Mouse (Mus musculus): Measurements from ENCODE around the gene Iqcf5.

Gene Iqcf5

DNA sequence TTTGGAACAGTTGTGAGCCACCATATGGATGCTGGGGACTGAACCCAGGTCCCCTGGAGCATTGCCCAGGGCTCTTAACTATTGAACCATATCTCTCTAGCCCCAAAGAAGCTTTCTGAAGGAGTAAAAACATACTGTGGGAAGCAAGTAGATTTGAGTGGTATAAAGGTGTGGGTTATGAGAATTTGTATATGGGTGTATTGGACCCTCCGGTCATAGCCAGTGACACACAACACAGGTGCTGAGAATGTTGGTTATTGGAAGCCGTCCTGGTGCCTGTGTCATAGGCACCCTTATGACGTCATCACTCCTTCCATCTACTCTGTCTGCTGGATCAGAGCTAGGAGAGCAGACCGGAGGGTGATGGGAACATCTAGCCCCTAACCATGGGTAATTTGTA, at the start of gene Iqcf5:
Iqcf5 (plus strand) TSS at position 301 of the 400 bp plus-strand sequence.
- DNase-seq (ENCODE audit: low read depth, low spot score) = no peak

DNA sequence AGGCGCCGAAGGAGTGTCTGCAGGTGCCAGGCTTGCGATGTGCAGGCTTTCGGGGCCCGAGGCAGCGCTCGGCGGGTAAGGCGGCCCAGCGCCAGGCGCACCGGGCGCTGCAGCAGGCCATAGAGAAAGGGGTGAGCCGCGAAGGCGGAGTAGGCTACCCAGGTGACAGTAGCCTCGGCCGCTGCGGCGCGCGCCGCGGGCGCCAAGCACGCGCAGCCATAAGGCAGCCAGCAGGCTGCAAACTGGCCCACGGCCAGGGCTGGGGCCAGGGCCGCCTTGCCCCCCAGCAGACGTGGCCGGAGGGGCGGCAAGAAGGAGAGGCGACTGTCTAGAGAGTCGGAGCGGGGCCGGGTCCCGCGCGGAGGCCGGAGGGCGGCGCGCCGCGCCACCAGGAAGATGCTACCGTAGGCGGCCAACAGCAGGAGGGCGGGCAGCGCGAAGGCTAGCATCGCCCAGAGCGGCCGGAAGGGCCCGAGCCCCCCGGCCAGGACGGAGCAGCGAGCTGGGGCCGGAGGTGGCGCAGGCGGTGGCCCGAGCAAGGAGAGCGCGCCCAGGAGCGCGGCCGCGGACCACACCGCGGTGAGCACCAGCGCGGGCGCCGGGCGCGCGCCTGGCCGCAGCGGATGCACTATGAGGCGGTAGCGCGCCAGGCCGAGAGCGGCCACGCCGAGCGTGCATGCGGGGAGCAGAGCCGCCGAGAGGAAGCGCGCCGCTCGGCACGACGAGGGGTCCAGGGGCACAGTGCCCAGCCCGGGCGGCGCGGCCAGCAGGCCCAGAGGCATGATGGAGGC, 49.4 kb upstream of the Iqcf5 start:
- no peak for DNase-seq (ENCODE audit: low read depth, low spot score)

DNA sequence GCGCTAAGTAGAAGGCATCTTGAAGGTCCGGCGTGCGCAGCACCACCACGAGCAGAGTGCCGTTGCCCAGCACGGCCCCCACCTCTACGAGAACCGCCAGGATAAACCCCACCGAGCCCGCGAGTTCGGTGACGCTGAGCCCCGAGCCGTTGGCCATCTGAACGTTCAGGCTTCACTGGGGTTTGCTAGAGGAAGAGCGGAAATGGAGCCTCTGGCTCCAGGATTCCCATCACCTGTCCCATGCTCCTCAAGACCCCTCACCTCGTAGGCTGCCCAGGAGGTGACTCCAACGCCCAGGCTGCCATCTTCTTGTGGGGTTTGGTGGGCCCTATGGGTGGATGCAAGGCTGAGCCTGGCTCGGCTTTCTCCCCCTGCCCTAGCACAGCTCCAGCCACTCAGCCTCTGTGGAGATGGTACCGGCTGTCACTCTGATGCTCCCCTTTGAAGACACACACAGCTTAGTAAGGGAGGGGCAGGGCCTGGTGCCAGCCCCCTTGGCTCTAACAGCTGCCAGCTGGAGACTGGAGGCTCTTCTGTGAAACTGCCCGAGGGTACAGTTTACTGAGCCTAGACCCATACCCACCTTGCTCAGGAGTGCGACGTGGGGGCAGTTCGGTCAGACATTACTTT, 48.7 kb upstream of the Iqcf5 start, which contains the start of gene Gpr62:
Gpr62 (minus strand) TSS at position 368 of the 630 bp plus-strand sequence.
- no peak for DNase-seq (ENCODE audit: low read depth, low spot score)

DNA sequence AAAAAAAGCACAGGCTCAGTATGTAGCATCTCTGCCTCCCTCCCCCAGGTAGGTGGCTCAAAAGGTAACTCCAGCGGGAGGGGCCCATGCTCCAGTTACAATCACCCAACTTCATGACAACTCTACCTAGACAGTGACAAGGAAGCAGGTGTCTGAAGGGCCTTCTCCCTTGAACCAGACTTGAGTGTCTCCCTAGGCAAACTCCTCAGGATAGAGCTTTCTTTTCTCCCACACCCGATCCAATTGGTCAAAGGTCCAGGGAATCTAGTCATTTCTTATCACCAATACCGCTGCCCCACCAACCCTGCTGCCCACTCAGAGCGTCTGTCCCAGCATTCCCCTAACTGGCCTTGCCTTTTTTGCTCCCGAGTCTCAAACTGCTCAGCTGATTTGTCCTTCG, 47.7 kb upstream of the Iqcf5 start:
- no peak for DNase-seq (ENCODE audit: low read depth, low spot score)

DNA sequence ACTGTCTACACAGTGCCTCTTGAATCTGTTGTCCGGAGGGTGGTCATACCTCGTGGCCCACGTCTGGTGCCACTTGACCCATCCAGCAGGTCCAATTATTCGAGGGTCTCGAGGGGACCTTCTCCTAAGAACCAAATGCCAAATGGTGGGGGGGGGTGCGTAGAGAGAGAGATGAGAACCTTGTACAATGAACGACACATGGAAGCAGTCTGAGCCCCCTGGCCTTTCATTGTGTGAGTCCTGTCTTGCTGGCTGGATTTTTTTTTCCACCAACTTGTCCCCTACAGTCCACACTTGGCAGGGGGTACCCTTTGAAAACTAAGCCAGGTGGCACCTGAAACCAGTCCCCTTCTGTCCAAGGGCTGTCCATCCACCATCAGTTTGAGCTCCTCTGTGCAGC, 46.6 kb upstream of the Iqcf5 start:
- DNase-seq (ENCODE audit: low read depth, low spot score) = no peak

DNA sequence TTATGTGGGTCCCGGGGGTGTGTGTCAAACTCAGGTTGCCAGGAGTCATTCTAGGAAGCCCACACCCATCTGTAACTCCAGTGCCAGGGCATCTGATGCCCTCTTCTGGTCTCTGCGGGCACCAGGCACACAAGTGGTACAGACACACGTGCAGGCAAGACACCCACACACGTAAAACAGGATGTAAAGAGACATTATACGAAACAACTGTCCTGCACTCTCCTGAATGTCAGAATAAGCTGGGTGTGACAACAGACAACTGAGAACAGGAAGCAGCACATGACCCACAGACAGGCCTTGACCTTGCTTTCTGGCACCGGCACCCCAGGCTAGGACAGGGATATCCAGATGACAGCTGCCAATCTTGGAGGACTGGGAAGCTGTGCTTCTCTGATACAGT, 45.1 kb upstream of the Iqcf5 start:
- no peak for DNase-seq (ENCODE audit: low read depth, low spot score)

DNA sequence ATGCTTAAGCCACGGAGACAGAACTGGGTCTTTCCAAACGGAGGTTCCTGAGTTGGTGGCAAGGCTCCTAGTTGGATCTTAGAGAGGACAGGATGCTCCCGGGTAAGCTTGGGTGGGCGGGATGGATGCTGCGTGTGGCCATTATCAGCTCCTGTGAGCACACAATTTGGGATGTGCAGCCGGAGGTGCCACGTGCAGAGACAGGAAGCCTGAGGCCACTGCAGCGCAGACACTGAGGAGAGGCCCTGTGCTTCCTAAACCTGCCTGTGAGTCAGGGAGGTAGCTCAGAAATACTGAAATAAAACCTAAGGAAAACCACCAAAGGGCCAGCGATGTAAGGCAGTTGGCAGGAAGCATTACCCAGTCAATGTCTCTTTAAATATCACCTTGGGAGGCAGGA, 44.6 kb upstream of the Iqcf5 start:
- DNase-seq (ENCODE audit: low read depth, low spot score) = no peak

DNA sequence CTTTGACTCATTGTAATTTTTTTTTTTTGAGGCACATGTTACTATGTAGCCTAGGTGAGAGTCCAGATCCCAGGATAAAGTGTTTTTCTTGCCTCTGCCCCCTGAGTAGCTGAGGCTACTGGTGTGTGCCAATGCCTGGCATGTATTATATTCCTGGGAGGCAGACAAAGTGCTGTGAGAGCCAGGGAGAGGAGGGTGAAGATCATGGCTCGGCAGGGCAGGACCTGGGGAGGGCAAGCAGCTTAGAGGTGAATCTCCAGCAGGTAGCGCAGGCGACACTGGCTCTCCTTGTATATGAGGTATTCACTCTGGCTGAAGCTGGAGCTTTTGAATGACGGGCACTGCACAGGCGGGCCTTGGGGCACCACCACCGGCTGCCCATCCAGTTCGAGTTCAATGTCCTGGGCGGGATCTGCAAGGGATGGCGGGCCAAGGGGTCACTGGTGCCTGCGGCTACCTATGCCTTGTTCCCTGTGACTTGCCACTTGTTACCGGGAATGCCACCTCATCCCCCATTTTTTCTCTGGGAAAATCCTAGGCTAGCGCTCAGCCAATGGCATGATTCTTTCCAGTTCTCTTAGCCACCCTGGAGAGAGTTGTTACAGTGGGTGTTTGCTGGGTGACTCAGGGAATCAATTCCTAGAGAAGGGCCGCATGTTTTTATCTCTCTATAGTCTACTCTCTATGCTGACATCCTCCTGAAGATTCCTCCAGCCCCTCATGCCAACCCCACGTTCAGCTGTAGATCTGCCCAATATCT, 43.2 kb upstream of the Iqcf5 start:
- no peak for DNase-seq (ENCODE audit: low read depth, low spot score)

DNA sequence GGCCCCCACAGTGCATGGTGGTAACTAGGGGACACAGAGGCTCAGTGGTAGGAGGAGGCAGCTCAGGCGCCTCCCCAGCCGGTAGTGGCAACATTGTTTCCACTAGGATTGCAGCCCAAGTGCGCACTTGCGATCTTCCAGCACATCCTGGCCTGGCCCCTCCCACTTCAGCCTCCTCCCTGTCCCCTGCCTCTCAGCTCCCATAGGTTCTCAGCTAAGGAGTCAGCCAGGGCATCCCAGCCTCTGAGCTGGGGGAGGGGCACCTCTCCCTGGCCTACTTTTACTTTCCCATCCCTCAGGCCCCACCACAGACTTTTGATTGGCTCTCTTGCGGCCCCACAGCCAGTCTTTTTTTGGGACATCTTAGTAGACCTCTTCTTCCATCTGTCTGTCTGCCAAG, 42.5 kb upstream of the Iqcf5 start:
- no peak for DNase-seq (ENCODE audit: low read depth, low spot score)

DNA sequence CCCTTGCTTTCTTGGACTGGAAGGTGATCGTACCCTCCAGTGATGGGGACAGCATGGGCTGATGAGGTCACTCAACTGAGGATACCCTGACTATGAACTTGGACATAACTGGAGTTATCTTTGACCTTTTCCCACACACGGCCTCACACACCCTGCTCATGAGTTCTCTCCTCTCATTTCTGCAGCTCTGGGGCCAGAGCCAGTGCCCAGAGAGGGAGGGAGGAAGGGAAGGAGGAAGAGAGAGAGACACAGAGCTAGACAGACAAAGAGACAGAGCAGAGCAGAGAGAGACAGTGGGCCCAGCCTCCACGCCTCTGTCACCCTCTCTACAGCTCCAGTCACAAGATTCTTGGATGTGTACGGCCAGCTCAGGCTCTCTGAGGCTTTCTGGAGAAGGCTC, 42.1 kb upstream of the Iqcf5 start:
- DNase-seq (ENCODE audit: low read depth, low spot score) = no peak

DNA sequence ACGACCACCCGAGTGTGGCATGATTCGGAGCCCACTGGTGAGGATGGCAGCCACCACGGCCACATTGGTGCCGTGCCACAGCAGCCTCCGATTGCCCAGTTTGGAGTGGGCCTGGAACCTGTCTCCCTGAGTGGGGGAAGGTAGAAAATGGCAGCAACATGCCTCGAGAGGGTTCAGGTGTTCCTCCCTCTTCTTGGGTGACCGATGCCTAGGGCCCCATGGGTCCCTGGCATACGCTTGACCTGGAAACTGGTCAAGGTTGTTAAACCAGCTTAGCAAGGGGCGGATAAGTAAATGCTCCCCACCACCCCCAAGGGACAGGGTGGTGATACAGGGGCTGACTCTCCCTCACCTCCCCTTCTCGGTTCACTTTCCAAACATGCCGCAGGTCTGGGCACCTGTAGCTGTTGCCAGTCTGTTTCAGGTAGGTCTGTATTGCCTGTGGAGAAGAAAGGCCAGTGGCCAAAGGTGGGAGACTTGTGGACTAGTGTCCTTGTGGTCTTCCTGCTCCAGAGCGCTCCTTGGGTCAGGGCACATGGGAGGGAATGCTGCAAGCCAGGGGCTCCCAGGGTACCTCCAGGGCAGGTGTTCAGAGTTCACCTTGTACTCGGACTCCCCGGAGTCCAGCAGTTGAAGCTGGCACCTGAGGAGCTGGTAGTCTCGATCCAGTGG, 41.2 kb upstream of the Iqcf5 start:
- DNase-seq (ENCODE audit: low read depth, low spot score) = no peak

DNA sequence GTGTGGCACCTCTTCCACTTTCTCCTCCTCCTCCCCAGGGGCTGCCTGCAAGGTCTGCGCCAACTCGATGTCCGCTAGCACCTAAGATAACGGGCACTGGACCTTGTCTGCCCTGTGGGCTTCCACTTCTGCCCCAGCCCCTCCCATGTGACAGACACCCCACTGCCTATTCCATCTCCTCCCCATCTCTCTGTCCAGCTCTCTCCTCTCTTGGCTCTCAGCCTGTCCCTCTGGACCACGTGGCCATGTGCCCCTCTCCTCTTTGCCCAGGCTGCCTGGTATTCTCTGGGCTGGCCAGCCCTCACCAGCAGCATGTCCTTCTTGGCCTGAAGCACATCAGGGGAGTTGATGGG, 40.6 kb upstream of the Iqcf5 start:
- no peak for DNase-seq (ENCODE audit: low read depth, low spot score)

DNA sequence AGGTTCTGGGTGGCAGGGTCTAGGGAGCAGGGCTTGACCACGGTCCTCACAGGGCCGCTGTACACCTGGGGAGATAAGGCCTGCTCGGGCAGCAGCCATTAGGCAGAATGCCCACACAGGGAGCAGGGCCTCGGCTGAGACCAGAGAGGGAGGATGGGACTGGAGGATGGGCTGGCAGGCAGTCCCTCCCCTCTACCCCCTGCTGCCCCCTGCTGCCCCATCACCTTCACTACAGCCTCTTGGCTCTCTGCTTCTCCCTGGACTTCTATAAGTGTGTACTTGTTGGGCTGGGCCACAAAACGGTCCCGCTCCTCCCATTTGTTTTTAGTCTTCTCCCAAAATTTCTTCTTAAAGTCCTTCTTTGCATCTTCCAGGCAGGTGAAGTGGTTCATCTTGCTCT, 39.9 kb upstream of the Iqcf5 start:
- peak; percentile 89 for DNase-seq (ENCODE audit: low read depth, low spot score)

DNA sequence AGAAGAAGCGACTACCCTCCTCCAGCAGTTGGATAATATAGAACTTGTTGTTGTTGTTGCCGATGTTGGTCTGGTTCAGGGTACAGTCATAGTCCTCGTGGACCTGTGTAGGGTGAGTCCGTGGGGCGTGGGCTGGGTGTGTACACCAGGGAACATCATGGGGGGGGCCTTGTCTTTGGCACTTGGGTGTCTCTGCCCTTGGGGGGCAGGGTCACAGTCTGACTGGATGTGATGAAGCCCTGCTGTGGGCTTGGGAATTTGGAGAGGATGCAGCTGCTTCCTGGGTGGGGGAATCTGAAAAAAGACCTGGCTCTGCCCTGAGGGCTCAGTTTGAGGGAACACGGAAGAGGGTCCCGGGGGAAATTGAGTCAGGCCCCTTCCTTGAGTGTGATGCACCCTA, 39.3 kb upstream of the Iqcf5 start:
- DNase-seq (ENCODE audit: low read depth, low spot score) = peak; percentile 68

DNA sequence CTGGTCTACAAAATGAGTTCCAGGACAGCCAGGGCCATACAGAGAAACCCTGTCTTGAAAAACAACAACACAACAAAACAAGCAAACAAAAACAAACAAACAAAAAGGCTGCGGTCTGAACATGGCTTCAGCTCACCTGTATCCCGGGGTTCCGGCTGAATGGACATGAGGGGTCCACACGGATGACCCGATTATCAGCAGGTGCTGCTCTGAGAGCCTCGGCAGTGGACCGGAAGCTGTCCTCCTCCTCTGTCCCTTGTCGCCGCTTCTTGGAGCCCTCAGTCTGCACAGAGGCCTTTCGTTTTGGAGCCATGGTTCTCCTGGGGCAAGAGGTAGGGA, 38.7 kb upstream of the Iqcf5 start, which contains the start of gene Rrp9:
Rrp9 (plus strand) TSS at position 301 of the 339 bp plus-strand sequence.
- no peak for DNase-seq (ENCODE audit: low read depth, low spot score)

DNA sequence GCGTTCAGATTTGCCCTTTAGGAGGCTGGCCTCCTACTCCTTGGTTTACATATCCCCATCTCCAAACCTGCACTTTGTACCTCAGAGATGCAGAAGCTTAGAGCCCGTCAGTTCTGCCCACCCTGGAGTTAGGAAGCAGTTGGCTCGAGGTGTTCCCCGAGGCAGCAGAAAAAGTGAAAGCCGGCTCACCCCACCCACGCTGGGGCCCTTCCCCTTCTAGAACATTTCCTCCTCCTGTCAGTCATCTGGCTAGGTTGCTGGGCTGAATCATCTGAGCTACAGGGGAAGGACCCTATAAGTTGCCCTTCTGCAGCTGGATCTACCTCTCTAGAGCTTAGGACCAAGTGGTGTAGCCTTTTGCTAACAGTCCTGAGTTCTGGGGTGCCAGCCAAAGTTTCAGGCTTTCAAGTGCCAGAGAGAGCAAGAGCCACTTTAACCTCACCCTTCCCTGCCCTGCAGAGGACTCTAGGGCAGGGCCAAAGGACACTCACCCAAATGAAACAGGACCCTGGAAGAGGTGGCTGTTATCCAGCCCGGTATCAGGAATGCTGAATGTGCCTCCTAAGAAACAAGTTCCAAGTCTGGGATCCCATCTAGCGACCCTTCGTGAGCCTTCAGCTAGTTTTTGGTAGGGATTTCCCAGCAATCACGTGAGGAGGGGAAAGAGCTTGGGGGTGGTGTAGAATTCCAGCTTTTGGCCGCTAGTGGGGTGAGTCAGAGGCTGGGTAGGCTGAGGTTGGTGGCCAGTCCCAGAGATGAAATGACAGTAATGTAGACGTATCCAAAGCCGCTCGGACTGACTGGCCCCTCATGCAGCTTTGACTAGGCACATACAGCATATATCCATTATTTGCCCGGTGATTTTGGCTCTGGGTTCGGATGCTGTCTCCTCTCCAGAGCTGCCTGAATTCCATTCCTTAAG, 38.1 kb upstream of the Iqcf5 start:
- DNase-seq (ENCODE audit: low read depth, low spot score) = peak; percentile 95

DNA sequence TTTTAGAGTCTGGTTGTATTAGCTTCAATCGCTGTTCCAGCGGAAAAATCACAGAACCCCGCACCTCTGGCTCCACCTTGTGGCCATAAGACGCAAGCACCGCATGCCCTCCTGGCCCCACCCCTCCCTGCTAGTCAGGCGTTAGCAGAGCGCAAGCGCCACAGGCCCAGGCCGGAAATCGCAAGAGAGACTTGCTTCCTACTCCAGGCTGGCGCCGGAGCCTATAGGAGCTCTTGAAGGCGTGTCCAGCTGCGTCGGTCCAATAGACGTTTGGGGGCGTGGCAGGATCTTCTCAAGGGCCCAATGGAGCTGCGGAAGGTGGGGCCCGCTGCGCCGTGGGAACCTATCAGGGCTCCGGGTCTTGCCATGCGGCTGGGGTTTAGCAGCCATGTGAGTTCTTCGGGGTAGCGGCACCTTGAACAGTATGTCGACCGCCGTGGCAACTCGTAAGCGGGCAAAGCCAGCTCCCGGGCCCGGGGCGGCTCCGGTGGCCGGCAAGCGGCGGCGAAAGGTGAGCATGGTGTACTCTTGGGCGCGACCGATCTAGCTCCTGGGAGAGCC, 37.4 kb upstream of the Iqcf5 start, which contains the start of gene Parp3:
Parp3 (minus strand) TSS at position 26 of the 561 bp plus-strand sequence.
- DNase-seq (ENCODE audit: low read depth, low spot score) = peak; percentile 100

DNA sequence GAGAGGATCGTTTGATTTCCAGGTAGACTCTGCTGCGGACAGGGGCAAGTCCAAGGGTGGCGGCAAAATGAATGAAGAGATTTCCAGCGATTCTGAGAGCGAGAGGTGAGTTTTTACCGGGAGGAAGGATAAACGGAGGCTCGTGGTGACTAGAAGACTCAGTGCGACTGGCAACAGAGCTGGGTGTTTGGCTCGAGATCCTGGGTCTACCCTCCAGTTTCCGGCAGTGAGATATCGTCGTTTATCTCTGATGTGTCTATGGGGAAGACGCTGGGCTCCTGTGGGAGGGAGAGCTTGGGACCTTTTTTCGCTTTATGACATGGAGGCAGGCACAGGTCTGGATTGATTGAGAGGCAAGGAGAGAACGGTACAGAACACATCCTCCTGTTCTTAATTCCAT, 36.7 kb upstream of the Iqcf5 start:
- DNase-seq (ENCODE audit: low read depth, low spot score) = no peak

DNA sequence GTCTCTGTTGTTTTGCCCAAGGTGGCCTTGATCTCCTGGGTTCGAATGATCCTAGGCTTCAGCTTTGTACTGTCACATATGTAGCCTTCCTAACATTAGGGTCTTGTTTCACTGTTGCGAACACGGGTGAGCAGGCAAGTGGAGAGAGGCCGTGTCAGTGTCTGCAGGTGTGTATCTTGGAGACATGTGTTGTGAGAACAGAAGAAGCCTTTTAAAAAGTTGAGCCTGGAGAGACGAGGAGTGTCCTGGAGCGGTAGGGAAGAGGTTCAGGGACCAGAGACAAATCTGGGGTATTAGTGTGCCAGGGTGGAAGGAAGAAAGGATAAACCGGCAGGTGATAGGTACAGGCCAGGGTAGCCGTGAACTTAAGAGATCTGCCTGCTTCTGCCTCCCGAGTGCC, 36.3 kb upstream of the Iqcf5 start:
- no peak for DNase-seq (ENCODE audit: low read depth, low spot score)

DNA sequence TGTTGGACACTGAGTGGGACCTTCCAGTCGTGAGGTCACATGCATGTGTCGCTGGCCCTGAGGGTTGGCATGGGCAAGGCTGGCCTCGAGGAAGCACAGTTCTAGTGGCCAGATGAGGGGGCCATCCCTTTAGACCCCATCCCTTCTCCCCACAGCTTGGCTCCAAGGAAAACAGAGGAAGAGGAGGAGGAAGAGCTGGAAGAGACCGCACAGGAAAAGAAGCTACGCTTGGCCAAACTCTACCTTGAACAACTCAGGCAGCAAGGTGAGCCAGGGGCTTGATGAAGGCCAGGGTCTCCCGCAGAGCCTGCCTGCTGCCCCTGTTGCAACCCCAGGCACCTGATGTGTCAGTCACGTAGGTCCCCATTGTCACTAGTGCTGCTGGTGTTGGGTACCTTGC, 33.8 kb upstream of the Iqcf5 start:
- no peak for DNase-seq (ENCODE audit: low read depth, low spot score)

DNA sequence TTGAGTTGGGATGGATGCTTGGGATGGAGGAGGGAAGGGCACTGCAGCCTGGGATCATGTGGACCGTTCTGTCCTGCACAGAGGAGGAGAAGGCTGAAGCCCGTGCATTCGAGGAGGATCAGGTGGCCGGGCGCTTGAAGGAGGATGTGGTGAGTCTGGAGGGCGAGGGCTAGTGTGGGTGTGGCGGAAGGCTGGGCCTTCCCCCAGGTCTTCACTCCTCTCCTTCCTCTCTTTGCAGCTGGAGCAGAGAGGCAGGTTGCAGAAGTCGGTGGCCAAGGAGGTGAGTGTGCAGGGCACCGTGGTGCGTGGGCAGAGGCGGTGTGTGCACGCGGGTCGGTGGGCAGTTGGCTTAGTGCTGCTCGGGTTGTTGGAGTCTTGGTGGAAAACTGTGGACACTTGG, 33.3 kb upstream of the Iqcf5 start:
- no peak for DNase-seq (ENCODE audit: low read depth, low spot score)

Measured in 3T3-L1 (cell line).